Mouse (Mus musculus): ENCODE measurements at regions not wholly inside any gene's neighbourhood (a gene's known extent, or its start where the extent isn't known, plus 50 kb on each side); places are given as distances from the start of the nearest gene placed in this dataset.

- no peaks in the 10 kb centered on the region for H3K4me1 ChIP-seq (ENCODE audit: control insufficient read depth, insufficient read depth, low read length)
- H3K27ac ChIP-seq (ENCODE audit: insufficient read depth, low read depth, low read length): no peak overlapping the region
- H3K4me3 ChIP-seq (ENCODE audit: insufficient read depth, low read length): no peak overlapping the region
- no peak for TF ChIP-seq CTCF (IDR thresholded peaks at IDR 0.05; ENCODE audit: low read depth, low read length)
- TF ChIP-seq POLR2A (IDR thresholded peaks at IDR 0.05; ENCODE audit: borderline replicate concordance, low read depth, low read length): no peak
These were observed 470.7 kb downstream of the Prss52 start for GRCm38 (mm10) chr14:64574773-64575172.

GRCm38 (mm10) chr14:64575954-64576353, 471.9 kb downstream of the Prss52 start:
- TF ChIP-seq CTCF (IDR thresholded peaks at IDR 0.05; ENCODE audit: low read depth, low read length): no peak
- TF ChIP-seq POLR2A (IDR thresholded peaks at IDR 0.05; ENCODE audit: borderline replicate concordance, low read depth, low read length): no peak
- no peak overlapping the region for H3K4me3 ChIP-seq (ENCODE audit: insufficient read depth, low read length)
- no peaks in the 10 kb centered on the region for H3K4me1 ChIP-seq (ENCODE audit: control insufficient read depth, insufficient read depth, low read length)

GRCm38 (mm10) chr14:64580086-64580485, 476.0 kb downstream of the Prss52 start:
- TF ChIP-seq CTCF (IDR thresholded peaks at IDR 0.05; ENCODE audit: low read depth, low read length) (no peak), POLR2A (IDR thresholded peaks at IDR 0.05; ENCODE audit: borderline replicate concordance, low read depth, low read length) (no peak)
- no peaks in the 10 kb centered on the region for H3K4me1 ChIP-seq (ENCODE audit: control insufficient read depth, insufficient read depth, low read length)
- H3K27ac ChIP-seq (ENCODE audit: insufficient read depth, low read depth, low read length): no peak overlapping the region
- H3K4me3 ChIP-seq (ENCODE audit: insufficient read depth, low read length): no peak overlapping the region

More at GRCm38 (mm10) chr14:64575954-64576353, 471.9 kb downstream of the Prss52 start:
- no peak overlapping the region for H3K27ac ChIP-seq (ENCODE audit: insufficient read depth, low read depth, low read length)

GRCm38 (mm10) chr14:64580862-64581261, 476.8 kb downstream of the Prss52 start:
- Histone ChIP-seq H3K4me1 (ENCODE audit: control insufficient read depth, insufficient read depth, low read length) (no peaks in the 10 kb centered on the region), H3K27ac (ENCODE audit: insufficient read depth, low read depth, low read length) (no peak overlapping the region), H3K4me3 (ENCODE audit: insufficient read depth, low read length) (no peak overlapping the region)
- TF ChIP-seq CTCF (IDR thresholded peaks at IDR 0.05; ENCODE audit: low read depth, low read length): no peak
- TF ChIP-seq POLR2A (IDR thresholded peaks at IDR 0.05; ENCODE audit: borderline replicate concordance, low read depth, low read length): no peak

- H3K4me3 ChIP-seq (ENCODE audit: insufficient read depth, low read length): no peak overlapping the region
- H3K27ac ChIP-seq (ENCODE audit: insufficient read depth, low read depth, low read length): no peak overlapping the region
- TF ChIP-seq CTCF (IDR thresholded peaks at IDR 0.05; ENCODE audit: low read depth, low read length) (no peak), POLR2A (IDR thresholded peaks at IDR 0.05; ENCODE audit: borderline replicate concordance, low read depth, low read length) (no peak)
- H3K4me1 ChIP-seq (ENCODE audit: control insufficient read depth, insufficient read depth, low read length): no peaks in the 10 kb centered on the region
These were observed 477.6 kb downstream of the Prss52 start for GRCm38 (mm10) chr14:64581705-64582104.

GRCm38 (mm10) chr14:64582822-64583221, 478.7 kb downstream of the Prss52 start:
- no peaks in the 10 kb centered on the region for H3K4me1 ChIP-seq (ENCODE audit: control insufficient read depth, insufficient read depth, low read length)
- TF ChIP-seq POLR2A (IDR thresholded peaks at IDR 0.05; ENCODE audit: borderline replicate concordance, low read depth, low read length) (no peak), CTCF (IDR thresholded peaks at IDR 0.05; ENCODE audit: low read depth, low read length) (no peak)
- no peak overlapping the region for H3K4me3 ChIP-seq (ENCODE audit: insufficient read depth, low read length)
- no peak overlapping the region for H3K27ac ChIP-seq (ENCODE audit: insufficient read depth, low read depth, low read length)

GRCm38 (mm10) chr14:64584221-64584620, 480.1 kb downstream of the Prss52 start:
- TF ChIP-seq CTCF (IDR thresholded peaks at IDR 0.05; ENCODE audit: low read depth, low read length): no peak
- Histone ChIP-seq H3K27ac (ENCODE audit: insufficient read depth, low read depth, low read length) (no peak overlapping the region), H3K4me3 (ENCODE audit: insufficient read depth, low read length) (no peak overlapping the region), H3K4me1 (ENCODE audit: control insufficient read depth, insufficient read depth, low read length) (no peaks in the 10 kb centered on the region)

GRCm38 (mm10) chr14:64585081-64585470, 481.0 kb downstream of the Prss52 start:
- H3K4me1 ChIP-seq (ENCODE audit: control insufficient read depth, insufficient read depth, low read length): no peaks in the 10 kb centered on the region
- H3K4me3 ChIP-seq (ENCODE audit: insufficient read depth, low read length): no peak overlapping the region
- TF ChIP-seq CTCF (IDR thresholded peaks at IDR 0.05; ENCODE audit: low read depth, low read length) (no peak), POLR2A (IDR thresholded peaks at IDR 0.05; ENCODE audit: borderline replicate concordance, low read depth, low read length) (no peak)
- no peak overlapping the region for H3K27ac ChIP-seq (ENCODE audit: insufficient read depth, low read depth, low read length)

- Histone ChIP-seq H3K4me3 (ENCODE audit: insufficient read depth, low read length) (no peak overlapping the region), H3K4me1 (ENCODE audit: control insufficient read depth, insufficient read depth, low read length) (no peaks in the 10 kb centered on the region), H3K27ac (ENCODE audit: insufficient read depth, low read depth, low read length) (no peak overlapping the region)
- TF ChIP-seq POLR2A (IDR thresholded peaks at IDR 0.05; ENCODE audit: borderline replicate concordance, low read depth, low read length) (no peak), CTCF (IDR thresholded peaks at IDR 0.05; ENCODE audit: low read depth, low read length) (no peak)
These were observed 481.5 kb downstream of the Prss52 start for GRCm38 (mm10) chr14:64585471-64586192.

- Histone ChIP-seq H3K4me3 (ENCODE audit: insufficient read depth, low read length) (no peak overlapping the region), H3K4me1 (ENCODE audit: control insufficient read depth, insufficient read depth, low read length) (no peaks in the 10 kb centered on the region), H3K27ac (ENCODE audit: insufficient read depth, low read depth, low read length) (no peak overlapping the region)
- TF ChIP-seq CTCF (IDR thresholded peaks at IDR 0.05; ENCODE audit: low read depth, low read length) (no peak), POLR2A (IDR thresholded peaks at IDR 0.05; ENCODE audit: borderline replicate concordance, low read depth, low read length) (no peak)
These were observed 482.3 kb downstream of the Prss52 start for GRCm38 (mm10) chr14:64586386-64586859.

Data from bone marrow macrophage, adult 2 months (primary cell).